Mouse (Mus musculus) myocyte (in vitro differentiated cells): ENCODE data around the gene Lin37.

Experiments
- CEBPB ChIP-seq: IDR thresholded peaks from 2 replicates; pipeline ENCODE4 v1.6.1; 2011; ENCODE audit warnings: mild to moderate bottlenecking, moderate library complexity; ENCODE audit not compliant: poor library complexity, insufficient read depth, severe bottlenecking
- E2F4 ChIP-seq: IDR thresholded peaks from one replicate; pipeline ENCODE4 v1.6.1; 2011; ENCODE audit warnings: mild to moderate bottlenecking, control low read depth, moderate library complexity; ENCODE audit not compliant: insufficient read depth
- MAX ChIP-seq: IDR thresholded peaks from one replicate; pipeline ENCODE4 v1.6.1; 2011; ENCODE audit warnings: low read depth, mild to moderate bottlenecking, control low read depth
- MYOG ChIP-seq, 3 experiments: IDR thresholded peaks; one replicate each; pipeline ENCODE4 v1.6.1; 2011; ENCODE audit warnings: control low read depth in 2 of 3, low read depth in 2 of 3, mild to moderate bottlenecking in 2 of 3; ENCODE audit not compliant: insufficient read length in 2 of 3, control insufficient read depth in 1 of 3, insufficient read depth in 1 of 3
- POLR2A ChIP-seq: IDR thresholded peaks from one replicate; pipeline ENCODE4 v1.6.1; 2011; ENCODE audit warnings: low read depth, mild to moderate bottlenecking, control low read depth, moderate library complexity; ENCODE audit not compliant: insufficient read length
- POLR2AphosphoS2 ChIP-seq: IDR thresholded peaks from one replicate; pipeline ENCODE4 v1.6.1; 2011; ENCODE audit warnings: low read depth, control low read depth; ENCODE audit not compliant: insufficient read length
- SRF ChIP-seq: IDR thresholded peaks from one replicate; pipeline ENCODE4 v1.6.1; 2011; ENCODE audit warnings: low read depth; ENCODE audit not compliant: control insufficient read depth, insufficient read length
- TCF12 ChIP-seq: IDR thresholded peaks from one replicate; pipeline ENCODE4 v1.6.1; 2011; ENCODE audit warnings: mild to moderate bottlenecking, control low read depth; ENCODE audit not compliant: poor library complexity, insufficient read depth, severe bottlenecking
- TCF3 ChIP-seq: IDR thresholded peaks from one replicate; pipeline ENCODE4 v1.6.1; 2011; ENCODE audit warnings: low read depth, control low read depth; ENCODE audit not compliant: insufficient read length

DNA sequence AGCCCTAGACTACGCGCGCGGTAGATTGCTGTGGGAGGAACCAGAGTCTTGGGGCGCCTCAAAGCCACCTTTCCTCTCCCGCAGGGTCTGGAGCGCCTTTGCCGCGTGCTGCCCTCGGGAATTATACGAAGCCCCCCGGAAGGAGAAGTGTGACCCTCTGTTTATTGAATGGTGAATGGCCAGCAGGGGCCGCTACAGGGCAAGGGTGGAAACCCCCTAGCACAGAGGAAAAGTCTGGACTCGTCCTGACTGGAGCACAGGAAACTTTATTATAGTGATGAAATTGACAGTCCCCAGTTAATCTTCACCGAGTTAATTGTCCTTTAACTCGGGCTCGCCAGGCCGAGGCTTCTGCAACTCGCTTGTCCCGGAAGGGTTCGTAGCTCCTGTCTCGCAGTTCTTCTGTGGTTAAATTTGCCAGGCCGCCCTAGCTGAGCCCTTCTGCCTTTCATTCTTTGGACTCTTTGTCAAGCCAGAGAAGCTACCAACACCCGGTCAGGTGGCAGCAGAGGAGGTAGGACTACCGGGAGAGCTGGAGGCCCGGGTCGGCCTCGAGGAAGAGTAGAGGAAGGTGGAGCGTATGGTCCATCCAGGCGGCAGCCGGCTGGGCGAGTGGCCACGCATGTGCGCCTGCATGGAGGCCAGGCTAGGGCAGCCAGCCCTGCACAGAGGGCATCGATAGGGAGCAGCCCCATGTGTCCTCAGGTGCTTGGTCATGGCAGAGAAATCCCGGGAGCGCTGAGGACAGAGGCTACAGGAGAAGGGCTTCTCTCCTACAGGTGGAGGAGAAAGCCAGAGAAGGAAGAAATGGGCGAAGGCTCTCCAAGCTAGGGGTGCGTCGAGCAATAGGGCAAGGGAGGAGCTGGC is 30.0 kb upstream of the Lin37 start:
- TF ChIP-seq POLR2A = no peak
- no peak for TF ChIP-seq CEBPB
- TF ChIP-seq MAX = no peak
- no peak for TF ChIP-seq SRF
- TF ChIP-seq E2F4 = no peak
- no peak for TF ChIP-seq POLR2AphosphoS2
- TF ChIP-seq TCF3 = no peak
- TF ChIP-seq MYOG (IDR thresholded peaks at IDR 0.05; ENCODE audit: control insufficient read depth in 1 of 3, insufficient read depth in 1 of 3, insufficient read length in 2 of 3, low read depth in 2 of 3) = no peak
- no peak for TF ChIP-seq TCF12
